Mouse (Mus musculus) testis, adult 2 months (tissue): ENCODE data around the gene Gm49403.

ENCODE experiments used
- CTCF ChIP-seq: fragments of 200-500 bp; IDR thresholded peaks from 2 replicates; pipeline ENCODE4 v1.5.1; 2012; ENCODE audit warnings: low read depth, mild to moderate bottlenecking, inconsistent platforms, low read length, moderate library complexity; ENCODE audit not compliant: control insufficient read depth, insufficient read depth, insufficient replicate concordance
- POLR2A ChIP-seq: fragments of 200-500 bp; IDR thresholded peaks from 2 replicates; pipeline ENCODE4 v1.6.1; 2012; ENCODE audit warnings: low read depth, mild to moderate bottlenecking, inconsistent platforms, low read length, moderate library complexity; ENCODE audit not compliant: control insufficient read depth

DNA sequence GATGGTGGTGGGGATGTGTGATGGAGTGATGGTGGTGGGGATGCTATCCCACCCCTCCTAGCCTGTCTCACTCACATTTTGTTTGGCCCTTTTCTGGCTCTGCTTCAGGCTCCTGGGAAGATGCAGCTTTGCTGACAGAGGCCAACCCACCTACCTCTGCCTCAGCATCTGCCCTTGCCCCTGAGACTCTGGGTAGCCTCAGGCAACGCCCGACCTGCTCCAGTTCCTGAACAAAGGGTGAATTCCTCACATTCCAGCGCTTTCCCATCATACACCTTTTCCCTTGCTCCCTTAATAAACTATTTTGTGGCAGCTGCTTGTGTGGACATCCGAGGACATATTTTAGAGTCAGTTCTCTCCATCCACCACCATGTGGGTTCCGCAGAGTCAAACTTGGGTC lies 35.4 kb upstream of the Gm49403 start:
- no peak for TF ChIP-seq POLR2A
- no peak for TF ChIP-seq CTCF
